Mouse (Mus musculus) lung, postnatal 0 days (tissue): ENCODE results near the gene Pam16.

Experiments
- CTCF ChIP-seq: IDR thresholded peaks from 2 replicates; pipeline ENCODE4 v1.5.1; 2016; ENCODE audit warnings: antibody characterized with exemption, mild to moderate bottlenecking
- EP300 ChIP-seq: IDR thresholded peaks from 2 replicates; pipeline ENCODE4 v1.6.1; 2016; ENCODE audit warnings: antibody characterized with exemption, mild to moderate bottlenecking, control low read depth

DNA sequence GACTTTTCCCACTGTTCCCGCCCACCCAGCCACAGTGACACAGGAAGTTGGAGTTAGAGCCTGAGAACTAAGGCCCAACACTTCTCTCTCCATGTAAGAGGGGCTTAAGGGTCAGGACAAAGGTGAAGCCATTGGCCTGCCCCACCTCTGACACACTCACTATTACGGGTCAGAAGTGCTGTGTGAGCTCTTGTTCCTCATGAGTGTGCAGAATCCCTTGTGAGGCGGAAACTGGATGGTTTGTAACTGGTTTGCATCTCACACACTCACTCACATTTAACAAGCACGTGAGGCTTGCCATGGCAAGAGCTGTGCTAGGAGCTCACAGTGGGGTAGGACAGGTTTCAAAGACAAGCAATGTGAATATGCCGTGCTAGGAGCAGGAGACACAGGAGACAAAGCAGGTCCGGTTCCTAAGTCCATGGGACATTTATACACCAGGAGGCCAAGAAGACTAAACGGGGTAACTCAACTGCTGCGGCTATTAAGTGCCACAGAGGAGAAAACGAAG, 31.8 kb upstream of the Pam16 start:
- TF ChIP-seq CTCF (no peak), EP300 (no peak)
